ENCODE assay signal across 8 mouse cellular contexts in the genomic region with DNA sequence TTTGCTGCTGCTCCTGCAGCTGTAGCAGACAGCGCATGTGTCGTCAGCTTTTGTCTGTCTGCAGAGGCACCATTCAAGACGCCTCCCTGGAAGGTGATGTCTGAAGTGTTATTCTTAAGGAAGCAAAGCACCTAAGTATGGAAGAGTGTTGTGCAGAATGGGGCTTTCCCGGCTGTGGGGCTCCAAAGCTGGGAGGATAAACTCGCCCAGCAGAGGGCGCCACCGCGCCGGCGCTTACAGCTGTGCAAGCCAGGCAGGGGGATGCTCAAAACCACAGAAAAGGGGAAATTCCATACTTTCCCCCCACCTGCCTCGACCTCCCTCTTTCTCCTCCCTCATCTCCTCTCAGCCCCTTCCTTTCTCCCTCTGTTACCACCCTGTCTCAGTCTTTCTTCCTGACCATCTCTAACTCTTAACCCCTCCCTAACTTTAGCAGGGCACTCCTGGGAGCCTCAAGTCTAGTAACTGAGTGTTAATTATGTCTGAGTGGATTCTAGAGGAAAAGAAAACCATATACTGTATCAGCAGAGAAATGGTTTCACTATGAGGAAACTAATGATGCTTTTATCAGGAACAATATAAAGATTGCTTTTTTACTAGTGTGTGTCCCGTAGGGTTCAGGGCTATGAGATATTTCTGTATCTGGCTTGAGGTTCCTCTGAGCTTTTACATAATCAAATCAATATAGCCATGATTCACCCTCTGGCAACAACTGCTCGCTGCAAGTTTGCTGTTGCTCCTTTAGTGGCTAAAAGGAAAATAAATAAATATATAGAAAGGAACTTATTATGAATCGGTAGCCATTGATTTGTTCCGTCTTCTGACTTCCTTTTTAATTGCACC.
DNase-seq lines count a peak whose midpoint lies in the region; ATAC-seq and TF ChIP-seq lines count a peak whose summit lies in the region.
"Had no signal": no experiment of that assay in that cellular context is flagged by ENCODE, and none has a peak within 500 bp of the region (broad histone marks: within the 10 kb centered on the region; RNA-seq: fewer than 3 reads in every experiment).

No protein-coding gene starts in this region.

- H3K9me3 ChIP-seq in intestine, postnatal 0 days (ENCODE audit: control insufficient read depth): no peaks in the 10 kb centered on the region
- H3K9me3 ChIP-seq in midbrain, embryonic 12.5 days: no peaks in the 10 kb centered on the region
- H3K9me3 ChIP-seq: megakaryocyte, embryonic 14.5 days had no signal

- ATAC-seq in common myeloid progenitor, adult 5-6 weeks (replicated peaks; ENCODE audit: low read depth, poor library complexity, severe bottlenecking): peak; percentile 81
- ATAC-seq in intestine, postnatal 0 days: peak; percentile 60
- peak; percentile 78 for ATAC-seq in midbrain, embryonic 12.5 days (ENCODE audit: low FRiP score, low read depth)

- peak; percentile 87 for DNase-seq in adrenal gland, postnatal 14 days
- DNase-seq in gastrocnemius, adult 8-10 months (ENCODE audit: low spot score in 2 of 2): peak; percentile 44 to 59
- peak; percentile 76 to 79 for DNase-seq in left cerebral cortex, postnatal 25 days (ENCODE audit: low spot score in 2 of 2)

- no peak overlapping the region for H3K4me3 ChIP-seq in intestine, postnatal 0 days (ENCODE audit: low read depth, low read length)
- no peak overlapping the region for H3K4me3 ChIP-seq in midbrain, embryonic 12.5 days
- no peak overlapping the region for H3K4me3 ChIP-seq in small intestine, adult 2 months (ENCODE audit: low read depth, low read length)
- H3K4me3 ChIP-seq: megakaryocyte, embryonic 14.5 days had no signal

- TF ChIP-seq CTCF in intestine, postnatal 0 days (IDR thresholded peaks at IDR 0.05; ENCODE audit: low read depth): peak; percentile 93
- TF ChIP-seq CTCF in small intestine, adult 2 months (IDR thresholded peaks at IDR 0.05; ENCODE audit: extremely low read depth, insufficient read length, insufficient replicate concordance, low read depth, low read length): peak; percentile 83; the same call in 1 of the 2 replicates

- H3K4me1 ChIP-seq in intestine, postnatal 0 days (replicated peaks; ENCODE audit: control insufficient read depth, insufficient read depth, low read length): no peaks in the 10 kb centered on the region
- no peaks in the 10 kb centered on the region; the same call in 1 of the 2 replicates for H3K4me1 ChIP-seq in midbrain, embryonic 12.5 days
- no peaks in the 10 kb centered on the region for H3K4me1 ChIP-seq in small intestine, adult 2 months (ENCODE audit: control insufficient read depth, insufficient read depth, insufficient read length, low read length)

- H3K4me2 ChIP-seq in intestine, postnatal 0 days (replicated peaks; ENCODE audit: low read depth): no peak overlapping the region
- H3K4me2 ChIP-seq in midbrain, embryonic 12.5 days (replicated peaks): no peak overlapping the region

- no peaks in the 10 kb centered on the region for H3K27me3 ChIP-seq in intestine, postnatal 0 days (replicated peaks; ENCODE audit: control insufficient read depth, insufficient read depth, low read length)
- H3K27me3 ChIP-seq in midbrain, embryonic 12.5 days: peaks cover 36% of the 10 kb centered on the region
- H3K27me3 ChIP-seq in small intestine, adult 2 months (ENCODE audit: control insufficient read depth, insufficient read depth, low read length): no peaks in the 10 kb centered on the region

- no peak overlapping the region for H3K27ac ChIP-seq in intestine, postnatal 0 days (ENCODE audit: low read depth, low read length)
- no peak overlapping the region for H3K27ac ChIP-seq in midbrain, embryonic 12.5 days (replicated peaks)
- H3K27ac ChIP-seq in small intestine, adult 2 months (ENCODE audit: insufficient read depth, low read depth, low read length): no peak overlapping the region

- H3K9ac ChIP-seq in intestine, postnatal 0 days (ENCODE audit: low read depth, low read length): no peak overlapping the region
- no peak overlapping the region for H3K9ac ChIP-seq in midbrain, embryonic 12.5 days (replicated peaks)

- intact Hi-C loops in left cerebral cortex, postnatal 25 days (cut with DNase I): loop anchor here (10.0 kb wide), 2 partner anchors 270 to 1030 kb away; no protein-coding TSS in a partner anchor

- WGBS in intestine, postnatal 0 days: 20% methylated on average over 15 of the region's 15 CpGs
- WGBS in midbrain, embryonic 12.5 days: 25% methylated on average over 15 of the region's 15 CpGs
- WGBS in small intestine, adult 2 months: 18% methylated on average over 15 of the region's 15 CpGs

- H3K36me3 ChIP-seq in intestine, postnatal 0 days (ENCODE audit: control insufficient read depth, insufficient read depth): no peaks in the 10 kb centered on the region
- H3K36me3 ChIP-seq in midbrain, embryonic 12.5 days: no peaks in the 10 kb centered on the region
- H3K36me3 ChIP-seq in small intestine, adult 2 months (ENCODE audit: control insufficient read depth, insufficient read depth, low read length): no peaks in the 10 kb centered on the region

- no peak for TF ChIP-seq POLR2A in small intestine, adult 2 months (IDR thresholded peaks at IDR 0.05; ENCODE audit: low read depth, low read length)
